ENCODE assay signal across 22 mouse cellular contexts in genomic region chr6:122869846-122870245, GRCm38 (mm10). TPM values are rescaled to one million over a fixed set of nuclear protein-coding genes. Genes with fewer than 3 reads are reported as not detected.
DNase-seq lines count a peak whose midpoint lies in the region; TF ChIP-seq lines count a peak whose summit lies in the region.
"Had no signal": no experiment of that assay in that cellular context is flagged by ENCODE, and none has a peak within 500 bp of the region (broad histone marks: within the 10 kb centered on the region; RNA-seq: fewer than 3 reads in every experiment).

No protein-coding gene starts in this region.

- TF ChIP-seq CTCF in bone marrow macrophage, adult 2 months (IDR thresholded peaks at IDR 0.05; ENCODE audit: low read depth, low read length), result no peak

- peaks cover 45% of the 10 kb centered on the region for H3K4me1 ChIP-seq in bone marrow macrophage, adult 2 months (ENCODE audit: control insufficient read depth, insufficient read depth, low read length)
- H3K4me1 ChIP-seq: forebrain, embryonic 13.5 days; heart, embryonic 15.5 days; limb, embryonic 13.5 days; neural tube, embryonic 15.5 days had no signal

- peak overlapping the region; percentile 100 for H3K27ac ChIP-seq in bone marrow macrophage, adult 2 months (ENCODE audit: insufficient read depth, low read depth, low read length)
- H3K27ac ChIP-seq: forebrain, embryonic 13.5 days; heart, adult 2 months; heart, embryonic 15.5 days; kidney, postnatal 0 days; limb, embryonic 13.5 days; liver, embryonic 13.5 days; neural tube, embryonic 15.5 days had no signal

- DNase-seq in adrenal gland, adult 2 months, result peak; percentile 56
- DNase-seq in adrenal gland, postnatal 4 days (ENCODE audit: low spot score in 2 of 2), result no peak
- peak; percentile 17 for DNase-seq in lung, postnatal 36 days
- no peak for DNase-seq in lung, postnatal 10 days
- DNase-seq in left cerebral cortex, postnatal 4 days, result no peak
- DNase-seq in natural killer cell, adult 2 months (ENCODE audit: low spot score in 2 of 2), result no peak
- DNase-seq: cerebellum, adult 8-10 months; gastrocnemius, postnatal 14 days; heart, adult 2 months; kidney, adult 18-20 months; liver, embryonic 13.5 days; lung, embryonic 14.5 days; midbrain, embryonic 14.5 days; thymus, adult 2 months had no signal

- TF ChIP-seq POLR2A in bone marrow macrophage, adult 2 months (IDR thresholded peaks at IDR 0.05; ENCODE audit: borderline replicate concordance, low read depth, low read length), result no peak

- no peak overlapping the region for H3K4me3 ChIP-seq in bone marrow macrophage, adult 2 months (ENCODE audit: insufficient read depth, low read length)
- H3K4me3 ChIP-seq: erythroblast, embryonic 14.5 days; forebrain, embryonic 13.5 days; heart, adult 2 months; heart, embryonic 15.5 days; limb, embryonic 13.5 days; liver, embryonic 13.5 days; megakaryocyte, embryonic 14.5 days; neural tube, embryonic 15.5 days had no signal

- intact Hi-C loops in left cerebral cortex, postnatal 4 days (cut with DNase I), result loop anchor here (10.0 kb wide), 1 partner anchor 205 kb away; no protein-coding TSS in a partner anchor

RNA-seq across cellular contexts. Expression of gene Necap1, which starts 4.4 kb away (rescaled TPM):
- total RNA-seq in adrenal gland, adult 2 months (2021), result 10 to 100 TPM; 51.3 to 55.3 TPM
- polyA plus RNA-seq in adrenal gland, adult 2 months (2012; rRNA removed), result 10.7 and 12.4 TPM in 2 replicates
- 10 to 100 TPM; 46.4 to 51.4 TPM for total RNA-seq in adrenal gland, postnatal 4 days (2021)
- polyA plus RNA-seq in bone marrow macrophage, adult 2 months (2012; ENCODE audit: insufficient read depth, insufficient read length, missing spikeins), result 61.2 and 67.3 TPM in 2 replicates
- total RNA-seq in left cerebral cortex, postnatal 4 days (2021), result 100 to 1,000 TPM; 107 to 123 TPM

RNA-seq across cellular contexts. Expression of gene C3ar1, which starts 13.9 kb away (rescaled TPM):
- total RNA-seq in adrenal gland, adult 2 months (2021), result 1 to 10 TPM; 2.6 to 6.7 TPM
- 2.7 and 3.0 TPM in 2 replicates for polyA plus RNA-seq in adrenal gland, adult 2 months (2012; rRNA removed)
- total RNA-seq in adrenal gland, postnatal 4 days (2021), result 1 to 10 TPM; 2.6 to 3.2 TPM
- polyA plus RNA-seq in bone marrow macrophage, adult 2 months (2012; ENCODE audit: insufficient read depth, insufficient read length, missing spikeins), result 718 and 808 TPM in 2 replicates
- total RNA-seq in left cerebral cortex, postnatal 4 days (2021), result 1 to 10 TPM; 1.0 to 1.1 TPM
- polyA plus RNA-seq: erythroblast, embryonic 14.5 days had no signal

RNA-seq across cellular contexts. Expression of gene Foxj2, which starts 50.1 kb away (rescaled TPM):
- total RNA-seq in adrenal gland, adult 2 months (2021), result 10 to 100 TPM; 20.0 to 24.4 TPM
- 12.4 and 14.8 TPM in 2 replicates for polyA plus RNA-seq in adrenal gland, adult 2 months (2012; rRNA removed)
- total RNA-seq in adrenal gland, postnatal 4 days (2021), result 10 to 100 TPM; 21.3 to 22.1 TPM
- 30.3 and 34.4 TPM in 2 replicates for polyA plus RNA-seq in bone marrow macrophage, adult 2 months (2012; ENCODE audit: insufficient read depth, insufficient read length, missing spikeins)
- total RNA-seq in left cerebral cortex, postnatal 4 days (2021), result 10 to 100 TPM; 29.4 to 32.7 TPM

RNA-seq across cellular contexts. Expression of gene Clec4a1, which starts 51.8 kb away (rescaled TPM):
- 1 to 10 TPM; 2.6 to 3.5 TPM for total RNA-seq in adrenal gland, adult 2 months (2021)
- 0.33 and 0.42 TPM in 2 replicates for polyA plus RNA-seq in adrenal gland, adult 2 months (2012; rRNA removed)
- total RNA-seq in adrenal gland, postnatal 4 days (2021), result 1 to 10 TPM; 4.2 to 5.2 TPM
- polyA plus RNA-seq in bone marrow macrophage, adult 2 months (2012; ENCODE audit: insufficient read depth, insufficient read length, missing spikeins), result 1,148 and 1,154 TPM in 2 replicates
- total RNA-seq in left cerebral cortex, postnatal 4 days (2021), result 1 to 10 TPM in 1 of 2 experiments, under 1 TPM in 1; 0.52 to 1.0 TPM
- polyA plus RNA-seq: erythroblast, embryonic 14.5 days had no signal

Comparison
In these comparisons a context has a peak if more than half of its experiments do, and no peak if none do; other contexts are left out.
1. DNase-seq: peak in adrenal gland, adult 2 months (single experiment) and lung, postnatal 36 days (single experiment); none in adrenal gland, postnatal 4 days (0 of 2), lung, postnatal 10 days (single experiment), left cerebral cortex, postnatal 4 days (single experiment) and natural killer cell, adult 2 months (0 of 2).